Mouse (Mus musculus): ENCODE measurements around the gene Snx27.

The Snx27 gene

GRCm38 (mm10) chr3:94567242-94567641 lies 15.3 kb downstream of the Snx27 start:
- DNase-seq (ENCODE audit: low spot score) = no peak

GRCm38 (mm10) chr3:94565557-94565956 lies 17.0 kb downstream of the Snx27 start:
- peak; percentile 23 for DNase-seq (ENCODE audit: low spot score)

GRCm38 (mm10) chr3:94565127-94565526 lies 17.4 kb downstream of the Snx27 start:
- peak; percentile 34 for DNase-seq (ENCODE audit: low spot score)

GRCm38 (mm10) chr3:94564356-94565010 lies 18.0 kb downstream of the Snx27 start:
- DNase-seq (ENCODE audit: low spot score) = no peak

- DNase-seq (ENCODE audit: low spot score) = no peak
These were observed 19.4 kb downstream of the Snx27 start for GRCm38 (mm10) chr3:94563163-94563562.

GRCm38 (mm10) chr3:94559931-94560429 lies 22.5 kb downstream of the Snx27 start:
- no peak for DNase-seq (ENCODE audit: low spot score)

- no peak for DNase-seq (ENCODE audit: low spot score)
These were observed 33.5 kb downstream of the Snx27 start for GRCm38 (mm10) chr3:94549041-94549440.

- peak; percentile 21 for DNase-seq (ENCODE audit: low spot score)
These were observed 45.3 kb downstream of the Snx27 start for GRCm38 (mm10) chr3:94537187-94537586.

GRCm38 (mm10) chr3:94533968-94534367 lies 48.5 kb downstream of the Snx27 start:
- DNase-seq (ENCODE audit: low spot score) = peak; percentile 61

- DNase-seq (ENCODE audit: low spot score) = no peak
These were observed 55.8 kb downstream of the Snx27 start for GRCm38 (mm10) chr3:94526731-94527130.

GRCm38 (mm10) chr3:94506664-94507063 lies 75.9 kb downstream of the Snx27 start:
- DNase-seq (ENCODE audit: low spot score) = peak; percentile 6

- peak; percentile 13 for DNase-seq (ENCODE audit: low spot score)
These were observed 80.3 kb downstream of the Snx27 start for GRCm38 (mm10) chr3:94502243-94502642.

GRCm38 (mm10) chr3:94497162-94497561 lies 85.4 kb downstream of the Snx27 start:
- DNase-seq (ENCODE audit: low spot score) = no peak

GRCm38 (mm10) chr3:94487581-94487980 lies 94.9 kb downstream of the Snx27 start:
- no peak for DNase-seq (ENCODE audit: low spot score)

- DNase-seq (ENCODE audit: low spot score) = no peak
These were observed 96.6 kb downstream of the Snx27 start for GRCm38 (mm10) chr3:94485922-94486321.

- no peak for DNase-seq (ENCODE audit: low spot score)
These were observed 98.6 kb downstream of the Snx27 start for GRCm38 (mm10) chr3:94483790-94484439.

GRCm38 (mm10) chr3:94482764-94483385 lies 99.6 kb downstream of the Snx27 start:
- peak; percentile 80 for DNase-seq (ENCODE audit: low spot score)

- DNase-seq (ENCODE audit: low spot score) = no peak
These were observed 101.1 kb downstream of the Snx27 start for GRCm38 (mm10) chr3:94481429-94481828.

- DNase-seq (ENCODE audit: low spot score) = no peak
These were observed 102.1 kb downstream of the Snx27 start, which contains the start of gene Riiad1 for GRCm38 (mm10) chr3:94480291-94480884. Gene Riiad1, minus strand, starts transcription at chr3:94480341.

GRCm38 (mm10) chr3:94479564-94479963 lies 103.0 kb downstream of the Snx27 start:
- no peak for DNase-seq (ENCODE audit: low spot score)

- DNase-seq (ENCODE audit: low spot score) = no peak
These were observed 103.8 kb downstream of the Snx27 start for GRCm38 (mm10) chr3:94478591-94479169.

- no peak for DNase-seq (ENCODE audit: low spot score)
These were observed 104.5 kb downstream of the Snx27 start, which contains the start of gene Celf3 for GRCm38 (mm10) chr3:94477981-94478422. Gene Celf3, plus strand, starts transcription at chr3:94478295.

Data from adipocyte (in vitro differentiated cells).